Mouse (Mus musculus) CH12.LX (cell line): ENCODE results near the gene Zfp560. TPM values are rescaled to one million over a fixed set of nuclear protein-coding genes. Genes with fewer than 3 reads are reported as not detected.

Source experiments
- DNase-seq: peaks from one replicate; pipeline ENCODE4 v3.0.0-alpha.2; 2013; ENCODE audit errors: extremely low read depth
- H3K27ac ChIP-seq: 2 replicates; pipeline ENCODE4 v1.5.1; 2012; ENCODE audit warnings: low read depth, mild to moderate bottlenecking, control low read depth, moderate library complexity; ENCODE audit not compliant: insufficient read depth
- H3K27me3 ChIP-seq: replicated peaks from 2 replicates; pipeline ENCODE3; 2012; ENCODE audit warnings: inconsistent platforms
- H3K36me3 ChIP-seq, 2 experiments: replicated peaks in 1 of 2; 2 replicates each; pipeline versions ENCODE3 to v1.6.1; 2012; ENCODE audit warnings: inconsistent platforms in 1 of 2, low read length in 1 of 2, mild to moderate bottlenecking in 1 of 2, mixed read lengths in 1 of 2, moderate library complexity in 1 of 2; ENCODE audit not compliant: control insufficient read depth in 1 of 2, insufficient read depth in 1 of 2
- H3K4me1 ChIP-seq, 2 experiments: 2 replicates each; pipeline ENCODE4 v1.6.1; 2012; ENCODE audit warnings: inconsistent platforms in 1 of 2, moderate library complexity in 1 of 2; ENCODE audit not compliant: insufficient read depth in 2 of 2, control insufficient read depth in 1 of 2
- H3K4me2 ChIP-seq: 2 replicates; pipeline ENCODE4 v1.6.1; 2012; ENCODE audit warnings: low read depth, mild to moderate bottlenecking, control low read depth; ENCODE audit not compliant: poor library complexity, insufficient read depth, severe bottlenecking
- H3K4me3 ChIP-seq, 3 experiments: fragments of 150-350 bp in 1 of 3; sonication (generic) in 1 of 3; replicated peaks in 1 of 3; 2 replicates each; pipeline versions ENCODE3 to v1.5.1; 2011 to 2012; ENCODE audit warnings: low read depth in 2 of 3, low read length in 2 of 3, mild to moderate bottlenecking in 2 of 3, moderate library complexity in 2 of 3, control low read depth in 1 of 3, improper control_type of control experiment in 1 of 3, inconsistent platforms in 1 of 3, mixed read lengths in 1 of 3; ENCODE audit not compliant: poor library complexity in 1 of 3
- H3K79me2 ChIP-seq: replicated peaks from 2 replicates; pipeline ENCODE4 v1.6.1; 2012; ENCODE audit warnings: mild to moderate bottlenecking, moderate library complexity; ENCODE audit not compliant: control insufficient read depth, poor library complexity, insufficient read depth, severe bottlenecking; ENCODE audit errors: extremely low read depth
- H3K9ac ChIP-seq: 2 replicates; pipeline ENCODE4 v1.6.1; 2012; ENCODE audit warnings: low read depth, mild to moderate bottlenecking, control low read depth, moderate library complexity; ENCODE audit not compliant: insufficient read depth
- H3K9me3 ChIP-seq: replicated peaks from 2 replicates; pipeline ENCODE3; 2012; ENCODE audit warnings: low read length, inconsistent platforms, mixed read lengths
- BHLHE40 ChIP-seq: IDR thresholded peaks from 2 replicates; pipeline ENCODE4 v1.6.1; 2011; ENCODE audit warnings: mild to moderate bottlenecking, low read depth, low read length, improper control_type of control experiment
- CHD1 ChIP-seq: IDR thresholded peaks from 2 replicates; pipeline ENCODE4 v1.6.1; 2012; ENCODE audit warnings: low read depth, low read length, improper control_type of control experiment, inconsistent platforms
- CHD2 ChIP-seq: IDR thresholded peaks from 2 replicates; pipeline ENCODE4 v1.6.1; 2011; ENCODE audit warnings: low read length, improper control_type of control experiment
- CTCF ChIP-seq, 2 experiments: IDR thresholded peaks in 1 of 2; conservative IDR thresholded peaks in 1 of 2; 2 replicates each; pipeline ENCODE4 v1.5.1; 2011 to 2012; ENCODE audit warnings: low read depth in 2 of 2, low read length in 2 of 2, improper control_type of control experiment in 1 of 2, inconsistent platforms in 1 of 2, mild to moderate bottlenecking in 1 of 2, moderate library complexity in 1 of 2
- E2F4 ChIP-seq: IDR thresholded peaks from 2 replicates; pipeline ENCODE4 v1.6.1; 2011; ENCODE audit warnings: low read depth, low read length, improper control_type of control experiment; ENCODE audit not compliant: insufficient replicate concordance
- EP300 ChIP-seq: IDR thresholded peaks from 2 replicates; pipeline ENCODE4 v1.6.1; 2011; ENCODE audit warnings: low read length, improper control_type of control experiment
- ETS1 ChIP-seq: conservative IDR thresholded peaks from 2 replicates; pipeline ENCODE4 v1.6.1; 2012; ENCODE audit warnings: low read depth, mild to moderate bottlenecking, inconsistent platforms, low read length, improper control_type of control experiment, moderate library complexity
- HCFC1 ChIP-seq: IDR thresholded peaks from 2 replicates; pipeline ENCODE4 v1.6.1; 2012; ENCODE audit warnings: low read depth, mild to moderate bottlenecking, inconsistent platforms, low read length, improper control_type of control experiment
- IRF4 ChIP-seq: IDR thresholded peaks from 2 replicates; pipeline ENCODE4 v1.6.1; 2014; ENCODE audit warnings: low read depth, mild to moderate bottlenecking, inconsistent platforms, low read length, improper control_type of control experiment
- JUND ChIP-seq: conservative IDR thresholded peaks from 2 replicates; pipeline ENCODE4 v1.6.1; 2011; ENCODE audit warnings: low read depth, low read length, improper control_type of control experiment
- KAT2A ChIP-seq: IDR thresholded peaks from 2 replicates; pipeline ENCODE4 v1.6.1; 2012; ENCODE audit warnings: low read length, improper control_type of control experiment, inconsistent platforms; ENCODE audit not compliant: insufficient replicate concordance
- MAFK ChIP-seq: IDR thresholded peaks from 2 replicates; pipeline ENCODE4 v1.6.1; 2011; ENCODE audit warnings: low read length, improper control_type of control experiment; ENCODE audit not compliant: insufficient replicate concordance
- MAX ChIP-seq: IDR thresholded peaks from 2 replicates; pipeline ENCODE4 v1.6.1; 2011; ENCODE audit warnings: low read length, improper control_type of control experiment
- MAZ ChIP-seq: IDR thresholded peaks from 2 replicates; pipeline ENCODE4 v1.6.1; 2012; ENCODE audit warnings: low read depth, mild to moderate bottlenecking, inconsistent platforms, low read length, improper control_type of control experiment, moderate library complexity
- MEF2A ChIP-seq: IDR thresholded peaks from 2 replicates; pipeline ENCODE4 v1.6.1; 2014; ENCODE audit warnings: low read depth, mild to moderate bottlenecking, inconsistent platforms, low read length, improper control_type of control experiment, borderline replicate concordance
- MXI1 ChIP-seq: IDR thresholded peaks from 2 replicates; pipeline ENCODE4 v1.6.1; 2011; ENCODE audit warnings: mild to moderate bottlenecking, low read depth, low read length, improper control_type of control experiment
- NELFE ChIP-seq: IDR thresholded peaks from 2 replicates; pipeline ENCODE4 v1.6.1; 2011; ENCODE audit warnings: low read depth, low read length, improper control_type of control experiment
- PAX5 ChIP-seq: IDR thresholded peaks from 2 replicates; pipeline ENCODE4 v1.6.1; 2012; ENCODE audit warnings: low read length, inconsistent platforms, mixed read lengths
- SIN3A ChIP-seq: IDR thresholded peaks from 2 replicates; pipeline ENCODE4 v1.6.1; 2012; ENCODE audit warnings: low read length, improper control_type of control experiment, inconsistent platforms
- USF2 ChIP-seq: conservative IDR thresholded peaks from 2 replicates; pipeline ENCODE4 v1.6.1; 2011; ENCODE audit warnings: low read depth, low read length, improper control_type of control experiment
- ZKSCAN1 ChIP-seq: IDR thresholded peaks from 2 replicates; pipeline ENCODE4 v1.6.1; 2012; ENCODE audit warnings: low read depth, inconsistent platforms, low read length, improper control_type of control experiment, borderline replicate concordance
- ZMIZ1 ChIP-seq: IDR thresholded peaks from 2 replicates; pipeline ENCODE4 v1.6.1; 2012; ENCODE audit warnings: low read depth, mild to moderate bottlenecking, inconsistent platforms, low read length, improper control_type of control experiment
- ZNF384 ChIP-seq: IDR thresholded peaks from 2 replicates; pipeline ENCODE4 v1.6.1; 2012; ENCODE audit warnings: low read depth, low read length, improper control_type of control experiment, inconsistent platforms
- dilution Hi-C: fragments of 300-500 bp; cut with MboI; formaldehyde crosslinking; loops from 2 replicates; pipeline ENCODE4 v1.14.3; 2020; ENCODE audit warnings: low sequenced_read_pairs; ENCODE audit not compliant: extremely low pct_unique_long_range_greater_than_20kb, extremely low pct_ligation_motif_present
- in situ Hi-C: fragments of 300-500 bp; cut with MboI; formaldehyde crosslinking; loops from 3 replicates; pipeline ENCODE4 v1.14.3; 2019; ENCODE audit warnings: low sequenced_read_pairs, low pct_ligation_motif_present, low pct_unique_long_range_greater_than_20kb, mixed read lengths
- polyA plus RNA-seq: library from polyadenylated mRNA; unstranded; fragments of >175 nt; gene quantifications from 2 replicates; pipeline ENCODE4 v1.2.1, GENCODE M21; 2012; ENCODE audit warnings: low read depth; ENCODE audit not compliant: insufficient read length
- total RNA-seq, 2 experiments: library from RNA; depleted of rRNA; stranded (reverse); fragments of 300-350 nt in 1 of 2; fragments of >200 nt in 1 of 2; gene quantifications; 2 replicates each; pipeline ENCODE4 v1.2.3; 2012 to 2014

Gene Zfp560
- total and polyA plus RNA-seq, 3 experiments: 10.6 to 29.0 (median 12.4) TPM

DNA sequence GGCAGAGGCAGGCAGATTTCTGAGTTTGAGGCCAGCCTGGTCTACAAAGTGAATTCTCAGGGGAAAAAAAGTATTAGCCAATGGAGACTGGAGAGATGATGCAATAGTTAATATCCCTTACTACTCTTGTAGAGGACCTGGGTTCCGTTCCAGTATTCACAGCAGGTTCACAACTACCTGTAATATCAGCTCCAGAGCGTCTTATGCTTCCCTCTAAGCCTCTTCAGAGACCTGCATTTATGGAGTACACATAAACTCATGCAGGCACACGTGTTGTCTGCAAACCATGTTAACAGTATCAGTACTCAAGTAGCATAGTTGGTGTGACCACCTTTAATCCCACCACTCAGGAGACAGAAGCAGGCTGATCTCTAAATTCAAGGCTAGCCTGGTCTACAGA is 45.0 kb upstream of the Zfp560 start:
- no peaks in the 10 kb centered on the region for H3K79me2 ChIP-seq
- in situ Hi-C loops: no loop called here
- no peak overlapping the region for H3K4me3 ChIP-seq
- H3K4me2 ChIP-seq: no peak overlapping the region
- H3K27ac ChIP-seq: no peak overlapping the region
- no peak for DNase-seq
- no peaks in the 10 kb centered on the region for H3K4me1 ChIP-seq
- no peaks in the 10 kb centered on the region for H3K9me3 ChIP-seq
- no peak overlapping the region for H3K9ac ChIP-seq
- TF ChIP-seq MAX: no peak
- TF ChIP-seq ZNF384: no peak
- no peak for TF ChIP-seq MEF2A
- TF ChIP-seq JUND: no peak
- TF ChIP-seq PAX5: no peak
- no peak for TF ChIP-seq HCFC1
- TF ChIP-seq E2F4: no peak
- TF ChIP-seq MAZ: no peak
- TF ChIP-seq KAT2A: no peak
- H3K27me3 ChIP-seq: no peaks in the 10 kb centered on the region
- H3K36me3 ChIP-seq: peaks cover 0 to 6% of the 10 kb centered on the region in 2 experiments
- dilution Hi-C loops: no loop called here

DNA sequence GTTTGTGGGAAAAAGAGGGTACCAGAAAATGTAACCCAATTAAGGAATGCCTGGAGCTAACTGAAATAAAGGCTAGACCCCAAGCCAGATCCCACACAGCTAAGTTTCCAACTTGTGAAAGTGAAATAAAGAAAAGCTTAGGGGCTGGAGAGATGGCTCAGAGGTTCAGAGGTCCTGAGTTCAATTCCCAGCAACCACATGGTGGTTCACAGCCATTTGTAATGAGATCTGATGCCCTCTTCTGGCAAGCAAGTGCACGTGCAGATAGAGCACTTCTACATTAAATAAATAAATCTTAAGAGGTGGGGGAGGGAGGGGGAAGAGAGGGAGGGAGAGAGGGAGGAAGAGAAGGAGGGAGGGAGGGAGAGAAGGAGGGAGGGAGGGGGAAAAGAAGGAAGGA is 26.5 kb upstream of the Zfp560 start:
- no peak overlapping the region for H3K9ac ChIP-seq
- H3K36me3 ChIP-seq: no peaks in the 10 kb centered on the region
- H3K27me3 ChIP-seq: peaks cover 5% of the 10 kb centered on the region
- dilution Hi-C loops (no loop called here), in situ Hi-C loops (no loop called here)
- DNase-seq: no peak
- no peaks in the 10 kb centered on the region for H3K4me1 ChIP-seq
- TF ChIP-seq CTCF (conservative IDR thresholded peaks at IDR 0.05 in 1 of 2, IDR thresholded peaks at IDR 0.05 in 1 of 2; ENCODE audit: low read depth in 2 of 2, low read length in 2 of 2) (peak in 1 of 2 experiments; percentile 19; a peak in 1 of 4 replicates), SIN3A (no peak)
- no peak overlapping the region for H3K27ac ChIP-seq
- no peak overlapping the region for H3K4me3 ChIP-seq
- no peaks in the 10 kb centered on the region for H3K9me3 ChIP-seq
- H3K4me2 ChIP-seq: no peak overlapping the region
- no peaks in the 10 kb centered on the region for H3K79me2 ChIP-seq

GRCm38 (mm10) chr9:20409319-20409718 is 24.3 kb upstream of the Zfp560 start:
- Histone ChIP-seq H3K4me2 (no peak overlapping the region), H3K9me3 (no peaks in the 10 kb centered on the region)

More at GRCm38 (mm10) chr9:20409319-20409718, 24.3 kb upstream of the Zfp560 start:
- no peak for DNase-seq
- Histone ChIP-seq H3K79me2 (no peaks in the 10 kb centered on the region), H3K36me3 (no peaks in the 10 kb centered on the region), H3K27me3 (peaks cover 2% of the 10 kb centered on the region), H3K27ac (no peak overlapping the region), H3K9ac (no peak overlapping the region), H3K4me3 (no peak overlapping the region), H3K4me1 (no peaks in the 10 kb centered on the region)
- dilution Hi-C loops (no loop called here), in situ Hi-C loops (no loop called here)
- TF ChIP-seq NELFE: no peak
- no peak for TF ChIP-seq MAFK
- no peak for TF ChIP-seq MAZ
- TF ChIP-seq MXI1: no peak
- TF ChIP-seq CHD1: no peak
- no peak for TF ChIP-seq ZMIZ1
- no peak for TF ChIP-seq CHD2
- TF ChIP-seq EP300: no peak
- no peak for TF ChIP-seq ZKSCAN1
- no peak for TF ChIP-seq MAX
- TF ChIP-seq IRF4: no peak
- no peak for TF ChIP-seq USF2
- no peak for TF ChIP-seq ETS1
- TF ChIP-seq BHLHE40: no peak
- no peak for TF ChIP-seq MEF2A
- TF ChIP-seq E2F4: no peak
